Mouse (Mus musculus): ENCODE data around the gene Ubap2l. TPM values are rescaled to one million over a fixed set of nuclear protein-coding genes. Genes with fewer than 3 reads are reported as not detected.
A peak's percentile ranks its signal among the peaks of the same experiment; 100 is the strongest.

Gene Ubap2l
- total and polyA plus RNA-seq, 3 experiments: 104 to 116 (median 104) TPM

DNA sequence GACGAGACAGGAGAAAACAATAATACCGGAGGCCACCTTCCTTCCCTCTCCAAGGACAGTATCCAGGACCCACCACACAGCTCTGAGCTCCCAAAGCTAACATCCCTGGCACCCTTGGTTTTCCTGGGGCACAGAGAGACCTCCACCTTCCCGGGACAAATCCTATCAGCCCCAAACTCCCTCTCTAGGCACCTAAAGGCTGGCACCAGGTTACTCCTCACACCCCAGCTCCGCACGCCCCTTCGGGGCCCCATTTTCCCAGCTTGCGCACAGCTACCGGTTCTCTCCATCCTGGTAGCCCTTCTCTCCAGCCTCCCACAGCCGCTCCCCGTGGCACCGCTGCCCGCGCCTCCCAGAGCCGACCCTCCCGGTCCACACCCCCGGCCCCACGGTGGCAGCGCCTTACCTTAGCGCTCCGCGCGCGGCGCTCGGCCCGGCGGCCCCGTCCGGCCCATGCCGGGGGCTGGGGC is 89.6 kb downstream of the Ubap2l start:
- Histone ChIP-seq H3K4me3 (peak overlapping the region; percentile 68), H3K4me1 (ENCODE audit: control insufficient read depth, insufficient read depth, low read length) (peaks cover 19% of the 10 kb centered on the region), H3K9ac (ENCODE audit: low read depth, low read length) (peak overlapping the region; percentile 88), H3K79me2 (replicated peaks; ENCODE audit: control insufficient read depth, insufficient read depth, low read length) (no peaks in the 10 kb centered on the region), H3K36me3 (ENCODE audit: control insufficient read depth, insufficient read depth, low read length) (no peaks in the 10 kb centered on the region), H3K27ac (peak overlapping the region; percentile 93), H3K27me3 (ENCODE audit: control insufficient read depth, insufficient read depth, low read length) (no peaks in the 10 kb centered on the region)
- WGBS: under 1% methylated on average over 30 of the region's 30 CpGs
- no peak for DNase-seq
- TF ChIP-seq CTCF (IDR thresholded peaks at IDR 0.05) (no peak), POLR2A (IDR thresholded peaks at IDR 0.05; ENCODE audit: insufficient read depth, low read depth, low read length) (no peak), EP300 (IDR thresholded peaks at IDR 0.05; ENCODE audit: insufficient read depth, low read depth, low read length) (no peak)
- intact Hi-C loops (cut with DNase I): loop anchor here (2.0 to 5.0 kb wide), 3 partner anchors 36 to 95 kb away; partner anchors contain the start of genes 4933434E20Rik, Hax1 and Ubap2l

DNA sequence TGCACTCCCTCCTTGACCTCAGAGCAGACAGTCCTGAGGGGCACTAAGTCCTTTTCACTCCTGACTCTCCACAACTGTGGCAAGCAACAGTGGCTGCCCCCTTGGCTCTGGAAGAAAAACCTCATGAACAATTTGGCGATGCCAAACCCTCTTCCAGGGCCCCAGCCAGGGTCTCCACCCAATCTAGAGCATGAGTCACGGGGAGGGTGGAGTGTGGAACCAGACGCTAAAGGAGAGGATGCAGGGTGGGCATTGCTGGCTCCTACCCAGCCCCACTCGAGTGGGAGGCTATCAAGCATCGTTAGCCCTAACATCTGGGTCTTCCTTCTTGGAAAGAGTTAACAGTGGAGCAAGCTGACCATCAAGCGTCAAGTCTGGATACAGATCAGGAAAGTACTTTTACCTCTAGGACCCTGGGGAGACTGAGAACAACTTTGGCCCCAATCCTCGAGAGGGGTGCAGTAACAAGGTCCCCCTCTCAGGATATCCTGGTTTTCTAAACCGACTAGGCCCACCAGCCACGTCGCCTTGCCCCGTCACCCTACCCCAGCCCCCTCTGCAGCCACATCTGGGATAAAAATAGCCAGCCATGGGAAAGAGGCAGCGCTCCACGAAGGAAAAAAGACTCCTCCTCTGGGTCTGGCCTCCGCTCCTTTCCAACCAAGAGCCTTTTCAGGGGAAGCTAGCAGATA is 90.2 kb downstream of the Ubap2l start:
- Histone ChIP-seq H3K4me3 (peak overlapping the region; percentile 68), H3K9ac (ENCODE audit: low read depth, low read length) (peak overlapping the region; percentile 88), H3K79me2 (replicated peaks; ENCODE audit: control insufficient read depth, insufficient read depth, low read length) (no peaks in the 10 kb centered on the region), H3K36me3 (ENCODE audit: control insufficient read depth, insufficient read depth, low read length) (no peaks in the 10 kb centered on the region), H3K4me1 (ENCODE audit: control insufficient read depth, insufficient read depth, low read length) (peaks cover 19% of the 10 kb centered on the region), H3K27ac (peak overlapping the region; percentile 93), H3K27me3 (ENCODE audit: control insufficient read depth, insufficient read depth, low read length) (no peaks in the 10 kb centered on the region)
- peak; percentile 65 to 67 for DNase-seq
- TF ChIP-seq EP300 (IDR thresholded peaks at IDR 0.05; ENCODE audit: insufficient read depth, low read depth, low read length) (no peak), POLR2A (IDR thresholded peaks at IDR 0.05; ENCODE audit: insufficient read depth, low read depth, low read length) (no peak; the same call in none of the 2 replicates), CTCF (IDR thresholded peaks at IDR 0.05) (no peak)
- 5% methylated on average over 14 of the region's 14 CpGs for WGBS
- intact Hi-C loops (cut with DNase I): loop anchor here (2.0 to 5.0 kb wide), 3 partner anchors 37 to 95 kb away; partner anchors contain the start of genes 4933434E20Rik, Hax1 and Ubap2l

DNA sequence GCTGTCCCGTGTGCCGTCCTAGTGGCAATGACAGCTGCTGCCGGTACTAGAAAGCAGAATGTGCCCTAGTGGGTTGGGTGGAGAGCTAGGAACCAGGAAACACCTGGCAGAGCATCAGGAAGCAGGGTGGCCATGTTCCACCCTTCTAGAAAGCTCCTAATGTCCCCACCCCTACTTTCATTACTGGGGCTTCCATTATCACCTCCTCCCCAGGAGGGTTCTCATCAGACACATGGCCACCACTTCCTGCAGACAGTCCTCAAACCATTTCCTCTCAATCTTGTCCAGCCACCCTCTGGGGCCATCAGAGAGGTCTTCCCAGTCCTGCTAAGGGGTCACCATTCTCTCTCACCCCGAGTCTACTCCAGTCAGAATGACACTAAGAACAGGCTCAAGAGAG is 91.0 kb downstream of the Ubap2l start:
- intact Hi-C loops (cut with DNase I): loop anchor here (5.0 kb wide), 2 partner anchors 91 to 94 kb away; partner anchors contain the start of genes 4933434E20Rik and Ubap2l
- H3K4me3 ChIP-seq: no peak overlapping the region
- H3K4me1 ChIP-seq (ENCODE audit: control insufficient read depth, insufficient read depth, low read length): peaks cover 19% of the 10 kb centered on the region
- peak overlapping the region; percentile 93 for H3K27ac ChIP-seq
- peak in 1 of 2 experiments; percentile 18 for DNase-seq
- H3K36me3 ChIP-seq (ENCODE audit: control insufficient read depth, insufficient read depth, low read length): no peaks in the 10 kb centered on the region
- 19% methylated on average over 4 of the region's 4 CpGs for WGBS
- no peak overlapping the region for H3K9ac ChIP-seq (ENCODE audit: low read depth, low read length)
- H3K79me2 ChIP-seq (replicated peaks; ENCODE audit: control insufficient read depth, insufficient read depth, low read length): no peaks in the 10 kb centered on the region
- no peaks in the 10 kb centered on the region for H3K27me3 ChIP-seq (ENCODE audit: control insufficient read depth, insufficient read depth, low read length)
- no peak for TF ChIP-seq POLR2A (IDR thresholded peaks at IDR 0.05; ENCODE audit: insufficient read depth, low read depth, low read length)
- no peak for TF ChIP-seq CTCF (IDR thresholded peaks at IDR 0.05)
- TF ChIP-seq EP300 (IDR thresholded peaks at IDR 0.05; ENCODE audit: insufficient read depth, low read depth, low read length): no peak

DNA sequence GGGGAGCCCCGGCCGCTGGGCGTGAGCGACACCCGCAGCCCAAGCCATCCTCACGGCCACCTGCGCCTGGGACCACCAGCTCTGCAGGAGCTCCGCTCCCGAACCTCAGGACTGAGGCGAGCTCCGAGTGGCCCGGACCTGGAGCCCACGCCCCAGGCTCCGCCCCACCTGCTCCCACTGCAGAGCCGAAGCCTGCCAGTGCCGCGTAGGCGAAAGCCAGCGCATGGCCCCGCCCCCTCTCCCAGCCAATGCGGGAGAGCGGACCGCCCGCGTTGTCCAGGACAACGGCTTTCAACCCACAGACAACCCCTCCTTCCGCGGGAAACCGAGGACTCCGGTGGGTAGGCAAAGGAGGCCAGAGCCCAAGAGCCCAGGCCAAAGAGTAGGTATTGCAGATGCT is 92.0 kb downstream of the Ubap2l start:
- peak; percentile 94 to 96 for DNase-seq
- peak overlapping the region; percentile 93 for H3K27ac ChIP-seq
- peaks cover 19% of the 10 kb centered on the region for H3K4me1 ChIP-seq (ENCODE audit: control insufficient read depth, insufficient read depth, low read length)
- peak overlapping the region; percentile 71 for H3K9ac ChIP-seq (ENCODE audit: low read depth, low read length)
- no peaks in the 10 kb centered on the region for H3K27me3 ChIP-seq (ENCODE audit: control insufficient read depth, insufficient read depth, low read length)
- peak overlapping the region; percentile 70 for H3K4me3 ChIP-seq
- no peaks in the 10 kb centered on the region for H3K79me2 ChIP-seq (replicated peaks; ENCODE audit: control insufficient read depth, insufficient read depth, low read length)
- WGBS: 1% methylated on average over 30 of the region's 30 CpGs
- intact Hi-C loops (cut with DNase I): loop anchor here (5.0 kb wide), 2 partner anchors 92 to 93 kb away; partner anchors contain the start of genes 4933434E20Rik and Ubap2l
- H3K36me3 ChIP-seq (ENCODE audit: control insufficient read depth, insufficient read depth, low read length): no peaks in the 10 kb centered on the region
- TF ChIP-seq POLR2A (IDR thresholded peaks at IDR 0.05; ENCODE audit: insufficient read depth, low read depth, low read length) (0 out of 2 replicates have a peak, but pooled peaks have one; percentile 18), CTCF (IDR thresholded peaks at IDR 0.05) (no peak)

DNA sequence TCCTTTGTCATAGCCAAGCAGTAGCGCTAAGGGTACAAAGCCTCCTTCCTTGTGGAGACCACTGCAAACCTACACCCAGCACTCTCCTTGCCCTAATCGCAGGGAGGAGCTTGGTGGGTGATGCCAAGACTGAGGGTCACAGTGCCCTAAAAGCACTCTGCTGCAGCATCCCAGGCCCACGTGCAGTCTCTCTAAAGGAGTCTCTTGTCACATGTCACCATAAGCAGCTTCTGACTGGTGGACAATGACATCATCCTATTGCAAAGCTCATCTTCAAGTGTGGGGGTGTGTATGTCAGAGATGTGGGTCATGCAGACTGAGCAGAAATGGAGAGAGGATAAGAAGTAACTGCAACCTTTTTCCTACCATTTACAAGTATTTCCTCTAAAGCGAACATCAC is 93.0 kb downstream of the Ubap2l start:
- TF ChIP-seq EP300 (IDR thresholded peaks at IDR 0.05; ENCODE audit: insufficient read depth, low read depth, low read length): no peak
- TF ChIP-seq CTCF (IDR thresholded peaks at IDR 0.05): no peak
- no peak for TF ChIP-seq POLR2A (IDR thresholded peaks at IDR 0.05; ENCODE audit: insufficient read depth, low read depth, low read length)
- intact Hi-C loops (cut with DNase I): no loop called here
- Histone ChIP-seq H3K9ac (ENCODE audit: low read depth, low read length) (no peak overlapping the region), H3K4me3 (no peak overlapping the region), H3K27me3 (ENCODE audit: control insufficient read depth, insufficient read depth, low read length) (no peaks in the 10 kb centered on the region), H3K27ac (no peak overlapping the region), H3K4me1 (ENCODE audit: control insufficient read depth, insufficient read depth, low read length) (peaks cover 17% of the 10 kb centered on the region), H3K79me2 (replicated peaks; ENCODE audit: control insufficient read depth, insufficient read depth, low read length) (no peaks in the 10 kb centered on the region), H3K36me3 (ENCODE audit: control insufficient read depth, insufficient read depth, low read length) (no peaks in the 10 kb centered on the region)
- DNase-seq: no peak
- WGBS: 73% methylated on average over 4 of the region's 4 CpGs

DNA sequence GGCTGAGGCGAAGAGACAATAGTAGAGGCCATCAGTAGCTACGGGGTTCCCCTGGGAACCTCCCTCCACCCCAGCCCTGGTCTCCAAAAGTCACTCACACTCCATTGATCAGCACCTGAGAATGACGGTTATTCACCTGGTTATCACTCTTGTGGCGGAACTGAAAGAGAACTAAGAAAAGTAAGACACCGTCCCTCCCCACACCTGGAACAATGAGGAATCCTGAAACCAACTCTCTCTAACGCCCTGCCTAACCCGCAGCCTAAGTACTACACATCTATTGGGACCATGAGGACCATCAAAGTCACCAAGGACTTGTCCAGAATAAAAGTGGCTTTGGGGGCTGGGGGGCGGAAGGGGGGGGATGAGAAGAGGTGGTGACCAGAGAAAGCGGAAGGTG is 94.5 kb downstream of the Ubap2l start:
- H3K4me1 ChIP-seq (ENCODE audit: control insufficient read depth, insufficient read depth, low read length): peaks cover 17% of the 10 kb centered on the region
- no peak for DNase-seq
- intact Hi-C loops (cut with DNase I): no loop called here
- H3K27me3 ChIP-seq (ENCODE audit: control insufficient read depth, insufficient read depth, low read length): no peaks in the 10 kb centered on the region
- no peak overlapping the region for H3K9ac ChIP-seq (ENCODE audit: low read depth, low read length)
- H3K79me2 ChIP-seq (replicated peaks; ENCODE audit: control insufficient read depth, insufficient read depth, low read length): no peaks in the 10 kb centered on the region
- 93% methylated on average over 9 of the region's 9 CpGs for WGBS
- TF ChIP-seq CTCF (IDR thresholded peaks at IDR 0.05) (no peak), EP300 (IDR thresholded peaks at IDR 0.05; ENCODE audit: insufficient read depth, low read depth, low read length) (no peak)
- no peaks in the 10 kb centered on the region for H3K36me3 ChIP-seq (ENCODE audit: control insufficient read depth, insufficient read depth, low read length)
- H3K4me3 ChIP-seq: no peak overlapping the region
- no peak overlapping the region for H3K27ac ChIP-seq

Data from heart, adult 2 months (tissue).